Mouse (Mus musculus) cerebral cortex, adult 2 months (tissue): Measurements from ENCODE around the gene Pkd1l2.

Experiments
- WGBS: fragments of 180-500 bp; shearing (Covaris S2); methylation state at CpG from one replicate; pipeline ENCODE4 v1.1.7; 2018; 5-methylcytosine and 5-hydroxymethylcytosine counted together

Pkd1l2 gene

DNA sequence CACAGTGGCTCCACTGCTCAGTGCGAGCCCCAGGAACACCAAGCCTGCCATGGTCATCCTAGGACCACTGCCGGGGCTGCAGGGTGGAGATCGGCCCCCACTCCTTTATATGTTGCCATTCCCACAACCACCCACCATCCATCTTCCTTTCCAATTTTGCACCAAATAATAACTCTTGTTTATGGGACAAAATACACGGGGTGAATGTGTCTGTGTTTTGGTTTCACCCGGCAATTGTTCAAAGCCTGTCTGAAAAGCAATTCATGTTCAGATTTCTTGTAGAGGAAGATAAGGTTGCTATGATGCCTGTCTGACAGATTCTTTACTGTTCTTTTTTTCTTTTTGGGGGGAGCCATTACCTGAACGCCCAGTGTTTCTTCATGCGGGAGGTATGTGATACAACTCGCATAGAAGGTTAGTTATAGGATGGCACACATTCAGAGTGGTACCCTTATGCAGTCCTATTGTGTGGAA is at the start of gene Pkd1l2:
TSS of gene Pkd1l2 (minus strand) at position 51 of the 474 bp plus-strand sequence.
- WGBS: 88% methylated on average over 8 of the region's 8 CpGs

DNA sequence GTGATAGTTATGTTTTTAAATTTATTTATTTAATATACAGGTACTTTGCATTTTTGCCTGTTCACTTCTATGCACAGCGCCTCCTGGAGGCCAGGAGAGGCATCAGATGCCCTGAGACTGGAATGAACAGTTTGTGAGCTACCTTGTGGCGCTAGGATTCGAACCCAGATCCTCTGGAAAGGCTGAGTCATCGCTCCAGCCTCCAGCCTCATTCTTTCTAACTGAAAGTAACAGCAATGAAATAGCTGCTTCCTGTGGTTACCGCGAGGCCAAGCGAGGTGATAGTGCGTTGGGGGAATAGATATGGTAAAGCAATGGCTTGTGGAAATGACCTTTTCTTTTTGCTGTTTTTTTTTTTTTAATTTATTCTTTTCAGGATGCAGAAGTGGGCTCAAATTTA is 44.8 kb upstream of the Pkd1l2 start:
- 87% methylated on average over 8 of the region's 8 CpGs for WGBS

DNA sequence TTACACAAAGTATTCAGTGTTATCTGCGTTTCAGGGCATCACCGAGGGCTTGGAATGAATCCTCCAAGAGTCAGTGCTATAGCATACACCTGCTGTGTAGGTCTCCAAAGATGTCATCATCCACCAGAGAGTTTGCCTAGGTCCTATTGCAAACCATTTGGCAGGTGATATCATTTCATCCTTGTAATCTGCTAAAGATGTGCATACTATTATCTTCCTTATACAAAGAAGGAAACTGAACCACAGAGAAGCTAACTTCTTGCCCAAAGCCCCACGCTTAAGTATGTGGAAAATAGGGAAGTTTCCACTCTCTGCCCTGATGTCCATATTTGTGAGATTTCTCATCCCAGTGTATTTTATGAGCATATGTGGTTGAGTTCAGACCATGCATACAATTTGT is 44.2 kb upstream of the Pkd1l2 start:
- WGBS: 95% methylated on average over 3 of the region's 3 CpGs

DNA sequence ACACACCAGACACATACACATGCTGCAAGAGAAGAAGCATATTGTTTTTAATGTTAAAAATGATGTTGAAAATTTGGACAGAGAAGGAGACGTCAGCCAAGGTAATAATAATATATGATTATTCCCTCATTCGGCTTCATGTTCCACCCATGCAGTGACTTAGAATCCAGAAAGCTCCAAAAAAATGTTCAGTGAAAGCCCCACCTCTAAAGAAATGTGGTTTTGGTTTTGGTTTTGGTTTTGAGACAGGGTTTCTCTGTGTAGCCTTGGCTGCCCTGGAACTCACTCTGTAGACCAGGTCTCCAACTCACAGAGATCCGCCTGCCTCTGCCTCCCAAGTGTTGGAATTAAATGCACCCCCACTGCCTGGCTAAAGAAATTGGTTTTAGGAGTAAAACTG is 43.6 kb upstream of the Pkd1l2 start:
- 93% methylated on average over 3 of the region's 3 CpGs for WGBS

DNA sequence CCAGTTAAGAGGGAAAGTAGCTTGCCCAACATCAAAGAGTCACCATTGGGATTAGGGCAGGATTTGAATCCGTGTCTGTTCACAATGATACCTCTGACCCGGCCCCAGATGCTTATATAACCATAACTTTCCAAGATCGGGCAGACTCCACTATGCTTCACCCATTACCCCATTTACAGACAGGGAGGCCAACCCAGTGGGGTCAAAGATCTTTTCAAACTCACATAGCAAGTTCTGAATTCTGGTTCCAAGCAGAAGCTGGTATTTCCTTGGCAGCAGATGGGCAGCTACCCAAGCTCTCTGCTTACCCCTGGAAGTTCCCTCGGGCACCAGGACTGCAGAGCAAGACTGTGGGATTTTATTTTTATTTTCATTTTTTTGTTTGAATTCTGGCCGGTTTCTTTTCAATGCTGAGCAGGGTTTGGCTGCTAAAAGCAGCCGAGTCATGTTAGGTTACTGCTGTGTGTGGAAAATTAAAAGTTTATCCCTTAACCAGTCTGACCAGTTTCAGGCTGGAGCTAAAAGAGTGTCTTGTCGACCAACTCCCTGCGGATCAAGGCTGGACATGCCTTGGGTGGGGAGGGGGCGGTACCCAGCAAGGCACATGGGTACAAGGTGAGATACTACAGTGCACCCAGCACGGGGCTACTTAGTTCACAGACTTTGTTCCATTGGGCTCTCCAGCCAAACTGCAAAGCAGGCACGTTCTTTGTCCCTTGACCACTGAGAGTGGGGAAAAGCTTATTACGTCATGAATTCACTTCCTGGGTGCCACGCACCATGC is 41.8 kb upstream of the Pkd1l2 start:
- 82% methylated on average over 13 of the region's 13 CpGs for WGBS

DNA sequence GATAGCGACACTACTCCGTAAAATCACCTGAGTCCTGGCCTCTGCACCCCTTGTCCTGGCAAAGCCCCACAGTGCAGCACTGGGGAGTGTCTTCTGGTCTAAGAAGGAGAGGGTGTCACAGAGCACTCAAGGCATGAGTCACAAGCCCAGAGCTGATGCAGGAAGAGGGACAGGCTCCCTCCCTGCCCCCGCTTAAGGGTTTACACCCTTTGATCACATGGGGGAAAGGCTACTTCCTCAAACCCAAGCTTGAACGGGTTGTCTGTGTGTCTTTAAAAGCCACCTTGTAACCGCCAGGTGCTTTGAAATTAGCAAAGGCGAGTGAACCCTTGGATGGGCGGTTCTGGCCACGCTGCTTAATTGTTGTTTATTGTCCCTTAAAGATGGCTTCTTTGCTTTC is 39.0 kb upstream of the Pkd1l2 start:
- WGBS: 78% methylated on average over 8 of the region's 8 CpGs

DNA sequence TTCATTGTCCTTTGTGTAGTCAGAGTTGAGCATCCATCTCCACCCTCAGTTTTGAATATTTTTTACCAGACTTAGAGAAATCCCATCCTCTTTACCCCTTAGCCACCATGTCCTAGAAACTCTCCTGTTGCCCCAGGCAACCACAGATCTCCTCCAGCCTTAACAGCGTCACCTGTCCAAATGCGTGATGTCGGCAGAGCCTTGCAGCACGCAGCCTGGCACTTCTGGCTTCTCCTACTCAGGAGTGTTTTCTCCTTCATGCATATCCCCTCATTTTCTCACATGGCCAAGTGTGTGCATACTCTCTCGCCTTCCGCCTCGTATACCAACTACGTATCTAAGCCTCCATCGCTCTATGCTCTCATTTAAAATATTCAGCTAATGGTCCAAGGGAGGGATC is 36.2 kb upstream of the Pkd1l2 start:
- WGBS: 63% methylated on average over 9 of the region's 9 CpGs

DNA sequence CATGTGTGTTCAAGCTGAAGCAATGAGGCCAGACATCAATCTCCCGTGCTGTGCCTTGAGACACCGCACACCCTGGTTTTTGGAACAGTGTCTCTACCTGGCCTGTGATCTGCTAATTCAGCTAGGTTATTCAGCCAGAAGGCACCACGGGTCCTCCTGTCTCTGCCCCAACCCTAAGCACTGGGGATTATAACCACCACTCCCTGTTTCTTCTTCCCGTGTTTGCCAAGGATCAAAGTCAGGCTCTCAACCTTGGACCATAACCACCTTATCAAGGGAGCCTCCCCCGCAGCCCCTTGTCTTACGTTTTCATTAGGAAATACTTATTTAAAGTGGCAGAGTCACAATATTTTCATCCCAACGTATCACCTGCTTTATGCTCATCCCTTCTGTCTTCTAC is 34.3 kb upstream of the Pkd1l2 start:
- 84% methylated on average over 7 of the region's 7 CpGs for WGBS

DNA sequence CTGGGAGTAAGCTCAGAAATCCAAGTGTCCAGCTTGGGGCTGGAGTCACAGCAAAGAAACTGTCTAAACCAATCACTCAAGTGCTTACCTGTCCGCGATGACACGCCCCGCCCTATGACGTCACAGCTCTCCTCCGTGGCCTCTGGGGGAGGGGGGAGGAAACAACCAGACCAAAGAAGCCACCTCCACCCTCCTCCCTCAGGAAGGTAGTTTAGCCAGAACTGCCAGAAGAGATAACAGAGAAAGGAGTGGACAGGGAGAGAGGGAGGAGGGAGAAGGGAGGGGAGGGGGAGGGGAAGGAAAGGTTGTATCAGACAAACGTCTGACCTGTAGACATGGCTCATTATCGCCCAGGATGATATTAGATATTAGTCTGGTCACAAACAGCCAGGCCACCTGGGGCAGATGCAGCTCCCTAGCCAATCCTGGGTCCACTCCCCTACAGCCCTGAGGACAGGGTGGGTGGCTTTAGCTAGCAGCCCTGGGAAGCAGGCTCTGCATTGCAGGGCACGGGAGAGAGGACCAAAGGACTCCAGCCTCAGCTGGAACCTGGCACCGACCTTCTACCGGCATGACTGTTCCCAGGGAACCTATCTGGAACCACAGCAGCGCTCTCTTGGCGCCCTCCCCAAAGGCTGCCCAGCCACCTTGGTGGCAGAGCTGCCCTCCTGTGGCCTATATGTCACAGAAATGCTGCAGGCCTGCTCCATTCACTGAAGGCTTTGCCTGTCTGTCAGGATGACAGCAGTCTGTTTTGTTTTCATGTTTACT is 33.6 kb upstream of the Pkd1l2 start:
- 25% methylated on average over 13 of the region's 13 CpGs for WGBS

DNA sequence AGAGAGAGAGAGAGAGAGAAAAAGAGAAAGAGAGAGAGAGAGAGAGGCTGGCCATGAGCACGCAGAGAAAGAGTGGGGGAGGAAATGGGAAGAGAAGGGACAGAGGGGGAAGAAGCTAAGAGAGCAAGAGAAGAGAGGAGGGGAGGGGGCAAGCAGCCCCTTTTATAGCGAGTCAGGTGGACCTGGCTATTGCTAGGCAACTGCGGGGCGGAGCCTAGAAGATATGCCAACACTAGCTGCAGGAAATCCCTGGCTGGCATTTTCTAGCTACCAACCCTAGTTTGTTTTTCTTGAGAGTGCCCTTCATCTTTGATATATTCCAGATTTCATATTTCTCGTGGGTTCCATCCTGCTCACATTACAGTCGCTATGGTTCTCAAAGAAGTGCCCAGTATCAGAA is 32.8 kb upstream of the Pkd1l2 start:
- WGBS: 36% methylated on average over 6 of the region's 6 CpGs

DNA sequence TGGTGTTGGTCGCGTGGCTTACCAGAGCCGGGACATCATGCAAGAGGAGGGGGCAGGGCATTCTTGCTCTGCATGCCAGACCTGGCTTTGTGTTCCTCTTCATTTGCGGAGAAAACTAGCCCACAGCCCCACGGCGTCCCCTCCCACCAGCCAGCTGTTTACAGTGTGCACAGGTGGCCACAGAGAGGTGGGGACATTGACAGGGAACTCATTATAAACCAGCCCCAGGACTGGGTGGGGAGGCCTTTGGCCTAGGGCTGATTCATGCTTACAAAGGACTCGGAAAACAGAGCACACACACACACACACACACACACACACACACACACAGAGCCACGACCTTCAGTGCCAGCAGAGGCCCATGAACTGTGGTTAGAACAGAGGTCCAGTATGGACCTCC is 30.0 kb upstream of the Pkd1l2 start:
- 74% methylated on average over 8 of the region's 8 CpGs for WGBS

DNA sequence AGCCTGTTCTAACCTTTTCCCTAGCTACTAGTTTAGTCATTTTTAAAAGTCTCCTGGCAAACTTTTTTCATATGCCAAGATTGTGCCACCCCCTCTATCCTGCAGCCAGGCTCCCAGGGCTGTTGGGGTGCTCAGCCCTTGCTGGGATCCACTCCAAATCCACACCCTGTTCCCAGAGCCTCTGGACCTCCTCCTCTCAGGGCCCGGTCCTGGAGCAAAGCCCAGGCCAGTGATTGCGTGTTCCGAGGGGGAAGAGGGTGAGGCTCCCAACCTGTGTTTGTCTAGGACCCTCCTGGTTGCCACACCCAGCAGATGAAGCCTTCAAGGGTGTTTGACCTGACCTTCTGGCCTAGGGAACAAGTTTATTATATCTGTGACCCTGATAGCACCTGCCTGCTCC is 29.4 kb upstream of the Pkd1l2 start:
- 71% methylated on average over 3 of the region's 3 CpGs for WGBS

DNA sequence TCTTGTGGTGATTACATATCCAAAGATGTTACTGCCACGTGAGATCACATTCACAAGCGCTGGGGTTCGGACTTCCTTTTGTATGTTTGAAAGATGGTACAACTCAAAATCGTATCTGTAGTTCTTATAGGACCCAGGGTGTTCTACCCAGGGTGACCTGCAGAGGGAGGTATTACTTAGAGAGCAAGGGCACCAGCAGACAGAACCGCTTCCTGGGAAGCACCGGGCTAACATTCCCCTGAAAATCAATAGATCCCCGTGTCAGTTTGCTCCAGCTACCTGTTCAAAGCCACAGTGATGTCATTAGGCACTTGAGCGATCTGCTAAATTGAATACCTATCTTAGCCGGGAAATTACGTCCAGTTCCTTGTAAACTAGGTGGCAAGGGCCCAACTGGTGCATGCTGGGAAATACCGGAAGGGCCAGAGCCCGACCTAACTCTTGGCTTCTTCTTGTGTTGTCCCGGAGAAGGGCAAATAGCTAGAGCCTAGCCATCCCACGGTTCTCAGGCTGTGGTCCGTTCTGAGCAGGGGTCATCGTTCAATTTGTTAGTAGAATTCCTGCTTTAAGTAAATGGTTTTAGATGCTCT is 27.6 kb upstream of the Pkd1l2 start:
- 54% methylated on average over 16 of the region's 16 CpGs for WGBS

DNA sequence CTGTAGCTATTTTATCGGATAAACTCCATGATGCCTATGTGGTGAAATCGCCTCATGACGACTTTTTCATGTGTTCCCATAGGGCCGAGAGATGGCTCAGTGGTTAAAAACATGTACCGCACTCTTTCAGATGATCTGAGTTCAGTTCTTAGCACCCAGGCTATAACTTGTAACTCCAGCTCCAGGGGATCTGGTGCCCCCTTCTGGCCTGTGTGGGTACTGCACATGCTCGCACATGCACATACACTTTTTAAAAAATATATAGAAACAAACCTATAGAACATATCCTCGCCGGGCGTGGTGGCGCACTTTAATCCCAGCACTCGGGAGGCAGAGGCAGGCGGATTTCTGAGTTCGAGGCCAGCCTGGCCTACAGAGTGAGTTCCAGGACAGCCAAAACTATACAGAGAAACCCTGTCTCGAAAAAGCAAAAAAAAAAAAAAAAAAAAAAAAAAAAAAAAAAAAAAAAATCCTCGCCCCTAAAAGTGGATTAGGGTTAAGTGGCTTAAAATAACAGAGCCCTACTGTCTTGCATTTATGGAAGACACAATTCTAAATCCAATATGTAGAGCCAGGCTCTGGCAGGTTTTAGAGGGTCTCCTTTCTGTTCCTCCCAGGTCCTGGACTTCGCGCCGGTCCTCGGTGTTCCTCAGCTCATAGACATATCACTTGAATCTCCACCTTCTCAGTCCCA is 26.9 kb upstream of the Pkd1l2 start:
- WGBS: 91% methylated on average over 19 of the region's 19 CpGs

DNA sequence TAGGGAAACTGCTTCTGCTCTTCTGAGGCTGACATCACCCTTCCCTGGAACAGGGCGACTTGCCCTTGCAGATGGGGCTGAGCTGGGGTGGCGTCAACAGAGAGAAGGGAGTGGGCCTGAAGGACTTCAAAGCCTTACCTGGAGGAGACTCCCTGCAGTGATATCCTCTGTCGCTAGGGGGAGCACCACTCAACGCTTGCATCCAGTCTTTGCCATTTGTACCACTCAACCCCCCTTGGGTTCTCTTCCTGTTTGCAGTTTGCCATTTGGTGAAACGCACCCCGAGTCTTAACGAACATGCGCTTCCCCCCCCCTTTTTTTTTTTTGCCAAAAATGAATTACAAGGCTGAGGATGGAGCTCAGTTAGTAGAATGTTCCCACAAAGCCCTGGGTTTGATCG is 25.3 kb upstream of the Pkd1l2 start:
- WGBS: 17% methylated on average over 9 of the region's 9 CpGs

DNA sequence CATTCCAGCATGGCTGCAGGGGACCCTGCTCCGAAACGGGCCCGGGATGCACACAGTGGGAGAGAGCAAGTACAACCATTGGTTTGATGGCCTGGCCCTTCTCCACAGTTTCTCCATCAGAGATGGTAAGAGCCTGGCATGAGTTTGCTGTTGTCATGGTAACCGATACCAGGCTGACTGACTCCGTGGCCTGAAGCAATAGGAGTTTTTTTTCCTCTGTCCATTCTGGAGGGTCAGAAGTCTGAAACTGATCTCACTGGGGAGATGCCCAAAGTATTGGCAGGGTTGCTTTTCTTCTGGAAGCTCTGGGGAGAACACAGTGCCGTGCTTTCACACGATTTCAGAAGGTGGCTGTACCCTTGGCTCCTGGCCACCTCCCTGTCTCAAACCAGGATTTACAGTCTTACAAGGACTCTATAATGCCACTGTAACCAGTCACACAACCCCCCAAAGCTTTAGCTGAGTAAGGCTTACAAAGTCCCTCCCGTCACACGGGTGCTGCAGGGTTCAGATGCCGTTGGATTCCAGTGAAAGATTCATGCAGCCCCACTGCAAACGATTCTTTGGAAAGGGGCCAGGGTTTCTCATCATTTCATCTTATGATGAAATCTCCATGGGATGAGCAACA is 15.4 kb upstream of the Pkd1l2 start:
- 32% methylated on average over 11 of the region's 11 CpGs for WGBS

DNA sequence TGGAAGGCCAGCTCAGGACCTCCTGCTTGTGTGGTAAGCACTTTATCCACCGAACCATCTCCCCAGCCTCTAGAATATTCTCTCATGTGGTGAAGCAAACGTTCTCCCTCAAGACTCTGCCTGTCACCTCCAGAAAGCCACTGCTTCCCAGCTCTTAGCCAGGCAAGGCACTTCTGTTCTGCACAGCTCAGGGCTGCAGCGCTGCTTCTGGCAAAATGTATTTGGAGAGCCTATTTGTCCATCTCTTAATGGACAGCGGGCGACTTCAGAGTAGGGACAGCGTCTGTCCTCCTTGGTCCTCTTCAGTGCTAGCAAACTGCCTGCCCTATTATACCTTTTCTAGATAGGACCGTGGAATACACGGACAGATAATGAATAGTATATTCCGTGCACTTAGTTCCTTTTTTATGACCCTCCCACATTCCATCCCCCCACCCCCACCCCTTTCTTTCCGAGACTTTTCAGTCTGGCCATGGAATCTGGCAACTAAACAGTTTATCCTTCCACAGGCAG is 14.9 kb upstream of the Pkd1l2 start:
- WGBS: 52% methylated on average over 10 of the region's 10 CpGs

DNA sequence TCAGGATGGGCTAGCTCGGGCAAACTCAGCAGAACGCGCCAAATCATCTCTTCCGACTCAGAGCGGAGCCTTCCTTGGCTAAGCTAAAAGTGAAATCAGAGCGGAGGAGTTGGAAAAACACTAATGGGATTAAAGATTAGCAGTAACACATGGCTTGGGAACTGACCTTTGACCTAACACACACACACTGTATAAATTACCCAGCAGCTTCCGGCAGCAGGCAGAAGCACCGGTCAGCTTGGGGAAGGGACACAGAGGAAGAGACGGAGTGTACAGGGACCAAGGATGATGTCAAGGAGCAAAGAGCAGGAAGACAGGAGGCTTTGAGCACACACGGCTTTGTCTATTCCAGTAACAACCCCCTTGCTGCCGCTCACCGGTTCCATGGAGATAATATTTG is 13.4 kb upstream of the Pkd1l2 start, which contains the start of gene Bco1:
TSS of gene Bco1 (plus strand) at position 208 of the 400 bp plus-strand sequence.
- WGBS: 83% methylated on average over 12 of the region's 12 CpGs

DNA sequence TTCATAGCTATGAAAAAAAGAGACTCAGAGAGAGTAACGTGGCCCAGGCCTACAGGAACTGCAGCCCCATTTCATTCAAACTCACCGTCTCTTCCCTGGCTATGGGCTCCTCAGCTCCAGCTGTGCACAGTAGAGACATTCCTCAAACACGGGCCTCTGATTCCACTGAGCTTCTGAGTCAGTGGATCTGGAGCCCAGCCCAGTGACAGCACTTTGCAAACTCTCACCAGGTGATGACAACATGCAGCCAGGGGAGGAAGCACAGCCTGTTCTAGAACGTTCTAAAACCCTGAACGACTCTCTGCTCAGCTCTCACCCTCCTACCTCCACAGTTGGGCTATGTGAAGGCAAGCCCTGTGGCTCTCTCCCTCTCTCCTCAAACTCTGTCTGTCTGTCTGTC is 11.8 kb upstream of the Pkd1l2 start:
- WGBS: 35% methylated on average over 5 of the region's 5 CpGs

DNA sequence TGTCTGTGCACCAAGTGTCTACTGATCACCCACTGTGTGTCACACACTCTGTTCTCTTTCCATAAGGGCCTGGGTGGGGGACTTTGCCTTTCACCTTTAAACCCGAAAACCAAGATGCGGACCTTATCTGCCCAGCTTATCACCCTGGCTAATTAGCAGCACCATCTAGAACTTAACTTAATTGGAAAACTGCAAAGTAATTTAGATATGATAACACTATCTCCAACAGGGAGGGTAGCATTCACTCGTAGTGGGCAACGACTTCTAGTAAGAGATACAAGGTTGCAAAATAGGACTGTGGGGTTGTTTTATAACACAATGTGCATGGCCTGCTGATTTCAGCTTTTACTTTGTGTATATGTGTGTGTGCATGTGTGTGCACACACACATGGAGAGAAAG is 7.6 kb upstream of the Pkd1l2 start:
- 95% methylated on average over 4 of the region's 4 CpGs for WGBS

DNA sequence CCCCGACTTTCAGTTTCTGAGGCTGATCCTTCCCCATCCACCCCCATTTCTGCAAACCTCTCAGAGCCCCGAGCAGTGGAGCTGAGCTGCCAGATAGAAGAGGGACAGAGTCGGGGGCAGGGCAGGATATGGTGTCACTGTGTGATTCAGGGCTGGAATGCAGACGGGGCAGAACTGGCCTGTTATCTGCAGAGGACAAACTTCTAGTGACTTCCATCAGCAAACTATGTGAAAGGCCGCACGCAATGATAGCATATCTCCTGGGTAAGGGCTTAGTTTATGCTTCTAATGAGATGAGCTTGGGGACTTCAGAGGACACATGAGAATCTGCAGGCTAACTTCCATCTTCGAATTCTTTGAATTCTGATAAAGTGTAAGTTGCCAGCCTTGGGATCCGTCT is 3.3 kb upstream of the Pkd1l2 start:
- 79% methylated on average over 8 of the region's 8 CpGs for WGBS
